Mouse (Mus musculus) mouse embryonic stem cell (cell line): Measurements from ENCODE around the gene Ssr3.

ENCODE experiments used
- in situ Hi-C, 2 experiments: fragments of 300-500 bp; cut with MboI; formaldehyde crosslinking; loops; 1 replicate in 1 of 2; 3 replicates in 1 of 2; pipeline ENCODE4 v1.14.3; 2019 to 2020; ENCODE audit warnings: low sequenced_read_pairs in 2 of 2, low pct_unique_long_range_greater_than_20kb in 1 of 2, mixed read lengths in 1 of 2; ENCODE audit not compliant: unreplicated experiment in 1 of 2

Gene Ssr3

GRCm38 (mm10) chr3:65340173-65340951 lies 52.1 kb downstream of the Ssr3 start:
- in situ Hi-C loops: no loop called here

DNA sequence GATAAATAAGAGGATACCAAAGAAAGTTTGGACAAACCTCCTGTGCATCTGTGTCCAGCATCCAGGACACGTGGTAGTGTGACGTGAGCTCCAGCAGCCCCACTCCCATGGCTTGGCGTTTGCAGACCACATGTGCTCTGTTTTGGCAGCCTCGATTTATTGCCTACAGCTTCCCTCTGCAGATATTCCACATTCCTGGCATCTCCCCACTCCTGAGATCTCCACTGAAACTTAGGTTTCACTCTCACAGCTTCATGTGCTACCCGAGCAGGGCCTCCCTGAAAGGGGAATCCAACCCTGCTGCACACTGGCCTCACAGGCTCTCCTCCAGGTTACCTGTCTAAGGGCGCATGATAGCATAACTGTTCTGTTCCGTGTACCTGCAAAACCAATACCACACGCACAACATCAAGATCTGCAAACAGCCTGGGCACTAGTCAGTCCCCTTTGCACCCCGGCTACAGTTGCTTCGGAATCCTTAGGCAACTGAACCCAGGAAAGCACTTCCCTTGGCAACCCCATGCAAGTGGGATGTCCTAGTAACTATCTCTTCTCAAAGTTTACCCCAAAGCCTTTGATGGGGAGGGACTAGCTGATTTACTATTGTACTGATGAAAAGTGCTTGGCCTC lies 54.5 kb downstream of the Ssr3 start:
- in situ Hi-C loops: no loop called here
